Mouse (Mus musculus) liver, embryonic 14.5 days (tissue): ENCODE data around the gene Gm20671. TPM values are rescaled to one million over a fixed set of nuclear protein-coding genes. Genes with fewer than 3 reads are reported as not detected.
"Not testable (repeated sequence)": the region's sequence is repeated elsewhere in the genome, so short reads cannot be mapped to it uniquely, and the experiment has no call there.

Experiments used
- ATAC-seq: fragments of 200-750 bp; cut with Nextera tagmentation; 2 replicates; pipeline ENCODE4 v1.8.0; 2017; ENCODE audit warnings: moderate number of reproducible peaks, mild to moderate bottlenecking, moderate library complexity; ENCODE audit not compliant: insufficient read depth
- DNase-seq, 3 experiments: peaks; one replicate each; pipeline ENCODE4 v3.0.0-alpha.2; 2012 to 2013; ENCODE audit warnings: low read depth in 3 of 3, low spot score in 3 of 3
- H3K27ac ChIP-seq: fragments of 300-500 bp; sonication (generic); 2 replicates; pipeline ENCODE4 v1.5.1; 2014; ENCODE audit warnings: moderate library complexity, mild to moderate bottlenecking, control low read depth, inconsistent platforms
- H3K27me3 ChIP-seq: fragments of 300-500 bp; sonication (generic); 2 replicates; pipeline ENCODE4 v1.6.1; 2014; ENCODE audit warnings: mild to moderate bottlenecking, low read length, moderate library complexity; ENCODE audit not compliant: control insufficient read depth, insufficient read depth
- H3K36me3 ChIP-seq: fragments of 300-500 bp; sonication (generic); replicated peaks from 2 replicates; pipeline ENCODE4 v1.6.1; 2014; ENCODE audit warnings: low read depth; ENCODE audit not compliant: control insufficient read depth, insufficient read depth
- H3K4me1 ChIP-seq, 2 experiments: fragments of 200-500 bp in 1 of 2; fragments of 300-500 bp in 1 of 2; sonication (generic) in 1 of 2; replicated peaks; 2 replicates each; pipeline ENCODE4 v1.6.1; 2012 to 2014; ENCODE audit warnings: antibody characterized with exemption in 1 of 2, inconsistent platforms in 1 of 2, low read length in 1 of 2; ENCODE audit not compliant: control insufficient read depth in 2 of 2, insufficient read depth in 2 of 2
- H3K4me2 ChIP-seq: fragments of 300-500 bp; sonication (generic); 2 replicates; pipeline ENCODE4 v1.6.1; 2014; ENCODE audit warnings: low read depth, mild to moderate bottlenecking, control low read depth, moderate library complexity
- H3K4me3 ChIP-seq, 2 experiments: fragments of 200-500 bp in 1 of 2; fragments of 300-500 bp in 1 of 2; sonication (generic) in 1 of 2; 2 replicates each; pipeline ENCODE4 v1.5.1; 2012 to 2014; ENCODE audit warnings: low read depth in 2 of 2, low read length in 2 of 2, mild to moderate bottlenecking in 2 of 2, control low read depth in 1 of 2, inconsistent platforms in 1 of 2, moderate library complexity in 1 of 2; ENCODE audit not compliant: insufficient read depth in 1 of 2
- H3K9ac ChIP-seq: fragments of 300-500 bp; sonication (generic); replicated peaks from 2 replicates; pipeline ENCODE4 v1.6.1; 2014; ENCODE audit warnings: mild to moderate bottlenecking, control low read depth, moderate library complexity
- H3K9me3 ChIP-seq: fragments of 300-500 bp; sonication (generic); 2 replicates; pipeline ENCODE4 v1.6.1; 2016; ENCODE audit warnings: low read length, mixed read lengths; ENCODE audit not compliant: control insufficient read depth
- CTCF ChIP-seq: IDR thresholded peaks from 2 replicates; pipeline ENCODE4 v1.5.1; 2016; ENCODE audit warnings: antibody characterized with exemption, low read depth, control low read depth
- EP300 ChIP-seq: IDR thresholded peaks from 2 replicates; pipeline ENCODE4 v1.6.1; 2016; ENCODE audit warnings: antibody characterized with exemption, low read depth
- WGBS: fragments of 180-500 bp; shearing (Covaris S2); extraction: QIAGEN DNeasy Blood & Tissue Kit; methylation state at CpG from one replicate; pipeline ENCODE4 v1.1.7; 2014; ENCODE audit not compliant: insufficient replicate concordance; 5-methylcytosine and 5-hydroxymethylcytosine counted together
- polyA plus RNA-seq, 2 experiments: library from polyadenylated mRNA; depleted of rRNA in 1 of 2; stranded (reverse) in 1 of 2; unstranded in 1 of 2; fragments of >200 nt; fragmentation: Nextera tagmentation in 1 of 2; extraction: Ambion mirVana in 1 of 2; gene quantifications; 2 replicates each; pipeline versions ENCODE4 v1.2.1 to v1.2.3; 2012 to 2014

Gm20671 gene
- polyA plus RNA-seq, 2 experiments, result 0.56 TPM; not detected in 1

GRCm38 (mm10) chr5:32735779-32736178 is 91.1 kb downstream of the Gm20671 start:
- Histone ChIP-seq H3K9me3 (no peaks in the 10 kb centered on the region), H3K27me3 (no peaks in the 10 kb centered on the region), H3K4me3 (no peak overlapping the region), H3K36me3 (no peaks in the 10 kb centered on the region), H3K9ac (no peak overlapping the region), H3K4me2 (no peak overlapping the region), H3K27ac (no peak overlapping the region), H3K4me1 (no peaks in the 10 kb centered on the region)
- no peak for TF ChIP-seq EP300
- no peak for TF ChIP-seq CTCF
- ATAC-seq (no peak), DNase-seq (no peak)
- WGBS, result 71% methylated on average over 6 of the region's 6 CpGs

GRCm38 (mm10) chr5:32733892-32734291 is 93.0 kb downstream of the Gm20671 start:
- H3K4me2 ChIP-seq, DNase-seq, H3K27me3 ChIP-seq, H3K9me3 ChIP-seq, H3K36me3 ChIP-seq, H3K27ac ChIP-seq, H3K9ac ChIP-seq, H3K4me3 ChIP-seq, H3K4me1 ChIP-seq: not testable (repeated sequence)
- 83% methylated on average over 6 of the region's 6 CpGs for WGBS
- ATAC-seq, result 0 out of 2 replicates have a peak, but pooled peaks have one; percentile 35

- Histone ChIP-seq H3K4me3 (no peak overlapping the region), H3K4me2 (no peak overlapping the region), H3K4me1 (peaks cover 0 to 9% of the 10 kb centered on the region in 2 experiments; a peak in 2 of 4 replicates), H3K36me3 (no peaks in the 10 kb centered on the region), H3K27ac (no peak overlapping the region), H3K9ac (no peak overlapping the region), H3K9me3 (no peaks in the 10 kb centered on the region), H3K27me3 (no peaks in the 10 kb centered on the region)
- WGBS, result 72% methylated on average over 8 of the region's 8 CpGs
- DNase-seq, result no peak
- ATAC-seq, result no peak
- TF ChIP-seq EP300, result no peak
- no peak for TF ChIP-seq CTCF
These were observed 98.1 kb downstream of the Gm20671 start for GRCm38 (mm10) chr5:32728851-32729250.

- H3K4me1 ChIP-seq, result peaks cover 0 to 11% of the 10 kb centered on the region in 2 experiments; a peak in 2 of 4 replicates
- no peak for DNase-seq
- no peaks in the 10 kb centered on the region for H3K27me3 ChIP-seq
These were observed 98.6 kb downstream of the Gm20671 start for GRCm38 (mm10) chr5:32728300-32728699.

GRCm38 (mm10) chr5:32725397-32725796 is 101.5 kb downstream of the Gm20671 start:
- WGBS, result 50% methylated on average over 3 of the region's 3 CpGs
- peak; percentile 51; the same call in 1 of the 2 replicates for ATAC-seq
- not testable (repeated sequence) for H3K27me3 ChIP-seq, DNase-seq, H3K4me3 ChIP-seq, H3K9me3 ChIP-seq, H3K36me3 ChIP-seq, H3K9ac ChIP-seq, H3K27ac ChIP-seq, H3K4me2 ChIP-seq
- H3K4me1 ChIP-seq, result peaks cover 0 to 11% of the 10 kb centered on the region in 2 experiments; a peak in 2 of 4 replicates

More at GRCm38 (mm10) chr5:32728300-32728699, 98.6 kb downstream of the Gm20671 start:
- Histone ChIP-seq H3K4me3 (no peak overlapping the region), H3K9me3 (no peaks in the 10 kb centered on the region), H3K9ac (no peak overlapping the region), H3K36me3 (no peaks in the 10 kb centered on the region), H3K4me2 (no peak overlapping the region), H3K27ac (no peak overlapping the region)
- TF ChIP-seq EP300, result no peak
- TF ChIP-seq CTCF, result no peak
- no peak for ATAC-seq
- WGBS, result 70% methylated on average over 7 of the region's 7 CpGs
